Mouse (Mus musculus): ENCODE data around the gene Fam25c. TPM values are rescaled to one million over a fixed set of nuclear protein-coding genes. Genes with fewer than 3 reads are reported as not detected.
"Not testable (repeated sequence)": the region's sequence is repeated elsewhere in the genome, so short reads cannot be mapped to it uniquely, and the experiment has no call there.

Fam25c gene
- total RNA-seq, 2 experiments from 2014 or later = not detected

GRCm38 (mm10) chr14:34375415-34375904, 20.2 kb upstream of the Fam25c start, which contains the start of gene Mmrn2:
Gene Mmrn2, plus strand, starts transcription at chr14:34375465.
- no peak for TF ChIP-seq CTCF (IDR thresholded peaks at IDR 0.05)
- intact Hi-C loops (cut with DNase I) = no loop called here
- peak within 1 kb of the TSS; percentile 84 for H3K27ac ChIP-seq
- DNase-seq = no peak
- peak within 1 kb of the TSS; percentile 70 for H3K4me3 ChIP-seq

DNA sequence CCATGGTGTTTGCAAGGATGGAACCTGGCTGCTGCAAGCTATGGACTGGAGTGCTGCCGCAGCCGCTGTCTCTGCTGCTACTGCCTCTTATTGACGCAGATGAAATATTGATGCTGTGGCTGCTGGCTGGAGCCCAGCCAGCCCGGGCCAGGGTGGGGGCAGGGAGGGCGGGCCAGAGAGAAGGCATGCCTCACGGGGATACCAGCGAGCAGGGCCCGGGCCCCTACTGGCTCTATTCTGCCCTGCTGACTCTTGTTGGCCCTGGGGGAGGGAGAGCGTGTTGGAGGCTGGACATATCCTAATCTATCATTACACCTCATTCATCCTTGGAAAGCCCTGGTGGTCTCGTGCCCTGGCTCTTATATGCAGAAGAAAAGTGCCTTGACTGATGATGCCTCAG, 19.3 kb upstream of the Fam25c start, which contains the start of gene Sncg:
Gene Sncg, minus strand, starts transcription at position 213 of the 400 bp plus-strand sequence.
- H3K27ac ChIP-seq = peak within 1 kb of the TSS; percentile 84
- intact Hi-C loops (cut with DNase I) = no loop called here
- peak within 1 kb of the TSS; percentile 70 for H3K4me3 ChIP-seq
- DNase-seq = no peak
- no peak for TF ChIP-seq CTCF (IDR thresholded peaks at IDR 0.05)

- intact Hi-C loops (cut with DNase I) = loop anchor here (2.0 kb wide), 1 partner anchor 197 kb away; no protein-coding TSS in a partner anchor
- H3K4me3 ChIP-seq = peak overlapping the region; percentile 70
- no peak for DNase-seq
- TF ChIP-seq CTCF (IDR thresholded peaks at IDR 0.05) = no peak
- H3K27ac ChIP-seq = peak overlapping the region; percentile 84
Measured at GRCm38 (mm10) chr14:34373581-34373980, 18.3 kb upstream of the Fam25c start.

DNA sequence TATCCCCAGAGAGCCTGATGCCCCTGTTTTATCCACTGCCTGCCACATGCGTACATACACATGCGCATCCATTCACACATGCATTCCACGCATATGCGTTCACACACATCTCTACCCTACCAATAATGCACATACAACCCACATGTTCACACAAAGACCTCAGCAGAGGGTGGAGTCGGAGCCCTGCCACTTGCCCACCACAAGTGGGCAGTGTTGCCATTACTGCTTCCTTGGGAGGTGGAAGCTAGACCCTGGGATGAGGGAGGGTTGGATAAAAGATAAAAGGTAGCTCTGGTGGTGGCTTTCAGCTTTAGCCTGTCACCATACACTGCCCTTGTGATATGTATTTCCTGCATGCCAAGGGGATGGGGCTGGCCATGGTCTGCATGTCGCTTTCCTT, 17.4 kb upstream of the Fam25c start:
- Histone ChIP-seq H3K4me3 (no peak overlapping the region), H3K27ac (no peak overlapping the region)
- TF ChIP-seq CTCF (IDR thresholded peaks at IDR 0.05) = peak; percentile 95
- DNase-seq = peak; percentile 72
- intact Hi-C loops (cut with DNase I) = loop anchor here (1.0 to 2.0 kb wide), 2 partner anchors 29 to 198 kb away; no protein-coding TSS in a partner anchor

- intact Hi-C loops (cut with DNase I) = loop anchor here (1.0 to 2.0 kb wide), 2 partner anchors 30 to 199 kb away; no protein-coding TSS in a partner anchor
- TF ChIP-seq CTCF (IDR thresholded peaks at IDR 0.05) = no peak
- DNase-seq = no peak
- Histone ChIP-seq H3K4me3 (no peak overlapping the region), H3K27ac (no peak overlapping the region)
Measured at GRCm38 (mm10) chr14:34371763-34372162, 16.5 kb upstream of the Fam25c start.

DNA sequence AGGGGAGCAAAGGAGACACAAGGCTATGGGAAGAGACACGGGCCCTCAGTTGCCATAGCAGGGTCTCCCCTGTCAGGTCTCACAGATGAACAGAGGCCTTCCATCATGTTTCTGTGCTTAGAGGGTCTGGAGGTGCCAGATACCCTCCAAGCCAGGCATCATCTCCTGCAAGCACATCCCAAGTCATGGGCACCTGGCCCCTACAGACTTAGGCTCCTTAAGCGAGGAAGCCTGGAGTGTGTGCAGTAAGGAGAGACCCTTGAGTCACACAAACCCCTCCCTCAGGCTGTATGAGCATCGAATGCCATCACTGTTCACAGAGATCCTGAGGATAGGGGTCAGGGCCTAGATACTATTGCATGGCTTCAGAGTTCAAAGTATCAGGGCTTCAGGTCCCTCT, 15.7 kb upstream of the Fam25c start:
- H3K4me3 ChIP-seq = no peak overlapping the region
- DNase-seq = no peak
- no peak overlapping the region for H3K27ac ChIP-seq
- intact Hi-C loops (cut with DNase I) = no loop called here
- no peak for TF ChIP-seq CTCF (IDR thresholded peaks at IDR 0.05)

DNA sequence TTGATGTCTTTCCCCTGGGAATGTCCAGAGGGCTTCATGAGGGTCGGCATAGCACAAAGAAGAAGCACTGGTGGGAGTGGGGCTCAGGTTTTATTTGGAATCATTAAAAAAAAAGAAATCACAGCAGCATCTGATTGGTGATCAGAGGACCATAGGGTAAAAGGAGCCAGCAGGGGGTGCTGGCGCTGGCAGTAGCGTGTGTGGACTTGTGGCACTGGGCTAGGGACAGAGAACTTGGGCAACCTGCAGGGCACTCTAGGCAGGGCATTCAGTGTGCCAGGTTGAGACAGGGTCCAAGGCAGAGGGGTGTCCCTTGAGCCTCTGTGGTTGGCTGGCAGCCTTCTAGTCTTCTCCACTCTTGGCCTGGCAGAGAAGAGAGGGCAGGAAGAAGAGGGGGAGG, 15.0 kb upstream of the Fam25c start:
- peak; percentile 39 for TF ChIP-seq CTCF (IDR thresholded peaks at IDR 0.05)
- H3K27ac ChIP-seq = no peak overlapping the region
- intact Hi-C loops (cut with DNase I) = no loop called here

GRCm38 (mm10) chr14:34365147-34365507, 9.9 kb upstream of the Fam25c start:
- intact Hi-C loops (cut with DNase I) = loop anchor here (10.0 kb wide), 1 partner anchor 280 kb away; the partner anchor contains the start of gene Anxa8
- H3K27ac ChIP-seq = no peak overlapping the region

More for the DNA sequence above, 15.0 kb upstream of the Fam25c start:
- H3K4me3 ChIP-seq = no peak overlapping the region
- DNase-seq = no peak

GRCm38 (mm10) chr14:34364254-34365146, 9.3 kb upstream of the Fam25c start:
- Histone ChIP-seq H3K27ac (peak overlapping the region; percentile 89), H3K4me3 (peak overlapping the region; percentile 73)
- DNase-seq = not testable (repeated sequence)
- intact Hi-C loops (cut with DNase I) = loop anchor here (5.0 to 10.0 kb wide), 2 partner anchors 52 to 280 kb away; partner anchors contain the start of genes Anxa8, Glud1 and Shld2

More at GRCm38 (mm10) chr14:34365147-34365507, 9.9 kb upstream of the Fam25c start:
- no peak for DNase-seq
- TF ChIP-seq CTCF (IDR thresholded peaks at IDR 0.05) = no peak
- no peak overlapping the region for H3K4me3 ChIP-seq

GRCm38 (mm10) chr14:34363490-34364253, 8.4 kb upstream of the Fam25c start:
- peak; percentile 89 for DNase-seq
- Histone ChIP-seq H3K4me3 (peak overlapping the region; percentile 73), H3K27ac (peak overlapping the region; percentile 89)
- intact Hi-C loops (cut with DNase I) = loop anchor here (1.0 to 10.0 kb wide), 3 partner anchors 51 to 279 kb away; partner anchors contain the start of genes Anxa8, Glud1 and Shld2
- peak; percentile 63 for TF ChIP-seq CTCF (IDR thresholded peaks at IDR 0.05)

GRCm38 (mm10) chr14:34362726-34363445, 7.7 kb upstream of the Fam25c start:
- peak; percentile 84 for TF ChIP-seq CTCF (IDR thresholded peaks at IDR 0.05)
- intact Hi-C loops (cut with DNase I) = loop anchor here (1.0 to 10.0 kb wide), 3 partner anchors 51 to 278 kb away; partner anchors contain the start of genes Anxa8, Glud1 and Shld2
- H3K4me3 ChIP-seq = peak overlapping the region; percentile 73
- peak; percentile 79 for DNase-seq
- H3K27ac ChIP-seq = peak overlapping the region; percentile 89

All from gastrocnemius, adult 2 months (tissue).